Mouse (Mus musculus) E14TG2a.4 (cell line): ENCODE results near the gene Spata1.

Experiments used
- H3K27me3 ChIP-seq: 2 replicates; pipeline ENCODE4 v1.6.1; 2014; ENCODE audit warnings: low read length, control low read depth; ENCODE audit not compliant: insufficient read depth
- H3K36me3 ChIP-seq: 2 replicates; pipeline ENCODE4 v1.6.1; 2014; ENCODE audit warnings: low read length, control low read depth; ENCODE audit not compliant: insufficient read depth
- H3K4me1 ChIP-seq: replicated peaks from 2 replicates; pipeline ENCODE4 v1.6.1; 2014; ENCODE audit warnings: low read depth, low read length, control low read depth
- H3K4me3 ChIP-seq: replicated peaks from 2 replicates; pipeline ENCODE4 v1.5.1; 2014; ENCODE audit warnings: mild to moderate bottlenecking, low read length
- H3K9me3 ChIP-seq: 2 replicates; pipeline ENCODE4 v1.6.1; 2014; ENCODE audit warnings: low read length, control low read depth
- CTCF ChIP-seq: conservative IDR thresholded peaks from 2 replicates; pipeline ENCODE4 v1.5.1; 2014; ENCODE audit warnings: low read length
- NANOG ChIP-seq: IDR thresholded peaks from 2 replicates; pipeline ENCODE4 v1.6.1; 2014; ENCODE audit warnings: borderline replicate concordance, low read length, mixed read lengths
- POU5F1 ChIP-seq: IDR thresholded peaks from 2 replicates; pipeline ENCODE4 v1.6.1; 2014; ENCODE audit warnings: low read length, borderline replicate concordance

Spata1 gene

GRCm38 (mm10) chr3:146419992-146420537 is 79.5 kb downstream of the Spata1 start:
- Histone ChIP-seq H3K4me1 (peaks cover 42% of the 10 kb centered on the region), H3K4me3 (no peak overlapping the region), H3K27me3 (no peaks in the 10 kb centered on the region), H3K9me3 (no peaks in the 10 kb centered on the region), H3K36me3 (peaks cover 67% of the 10 kb centered on the region)
- no peak for TF ChIP-seq CTCF
- TF ChIP-seq POU5F1 = no peak
- TF ChIP-seq NANOG = no peak

- Histone ChIP-seq H3K9me3 (no peaks in the 10 kb centered on the region), H3K4me3 (no peak overlapping the region), H3K4me1 (peaks cover 44% of the 10 kb centered on the region), H3K36me3 (peaks cover 72% of the 10 kb centered on the region), H3K27me3 (no peaks in the 10 kb centered on the region)
- TF ChIP-seq POU5F1 (no peak), CTCF (no peak), NANOG (no peak)
Measured at GRCm38 (mm10) chr3:146419534-146419933, 80.0 kb downstream of the Spata1 start.

- TF ChIP-seq CTCF (no peak), NANOG (no peak), POU5F1 (no peak)
- no peaks in the 10 kb centered on the region for H3K9me3 ChIP-seq
- peaks cover 76% of the 10 kb centered on the region for H3K36me3 ChIP-seq
Measured at GRCm38 (mm10) chr3:146418901-146419300, 80.7 kb downstream of the Spata1 start.

GRCm38 (mm10) chr3:146417873-146418272 is 81.7 kb downstream of the Spata1 start:
- H3K4me3 ChIP-seq = no peak overlapping the region
- H3K27me3 ChIP-seq = no peaks in the 10 kb centered on the region
- peaks cover 44% of the 10 kb centered on the region for H3K4me1 ChIP-seq
- H3K36me3 ChIP-seq = peaks cover 69% of the 10 kb centered on the region
- no peak for TF ChIP-seq NANOG
- no peak for TF ChIP-seq CTCF
- no peak for TF ChIP-seq POU5F1
- no peaks in the 10 kb centered on the region for H3K9me3 ChIP-seq

More at GRCm38 (mm10) chr3:146418901-146419300, 80.7 kb downstream of the Spata1 start:
- H3K27me3 ChIP-seq = no peaks in the 10 kb centered on the region
- no peak overlapping the region for H3K4me3 ChIP-seq
- H3K4me1 ChIP-seq = peaks cover 46% of the 10 kb centered on the region

- Histone ChIP-seq H3K4me3 (no peak overlapping the region), H3K9me3 (no peaks in the 10 kb centered on the region)
- TF ChIP-seq POU5F1 = no peak
- no peak for TF ChIP-seq CTCF
- no peak for TF ChIP-seq NANOG
Measured at GRCm38 (mm10) chr3:146414555-146414954, 85.0 kb downstream of the Spata1 start.

GRCm38 (mm10) chr3:146413992-146414391 is 85.6 kb downstream of the Spata1 start:
- H3K4me3 ChIP-seq = no peak overlapping the region
- no peaks in the 10 kb centered on the region for H3K27me3 ChIP-seq
- H3K36me3 ChIP-seq = peaks cover 32% of the 10 kb centered on the region
- peaks cover 64% of the 10 kb centered on the region for H3K4me1 ChIP-seq
- H3K9me3 ChIP-seq = no peaks in the 10 kb centered on the region
- no peak for TF ChIP-seq NANOG
- no peak for TF ChIP-seq POU5F1
- TF ChIP-seq CTCF = no peak

More at GRCm38 (mm10) chr3:146414555-146414954, 85.0 kb downstream of the Spata1 start:
- Histone ChIP-seq H3K4me1 (peaks cover 58% of the 10 kb centered on the region), H3K36me3 (peaks cover 38% of the 10 kb centered on the region), H3K27me3 (no peaks in the 10 kb centered on the region)

- no peaks in the 10 kb centered on the region for H3K9me3 ChIP-seq
- no peak overlapping the region for H3K4me3 ChIP-seq
- TF ChIP-seq NANOG (no peak), POU5F1 (no peak), CTCF (no peak)
- peaks cover 72% of the 10 kb centered on the region for H3K4me1 ChIP-seq
- H3K27me3 ChIP-seq = no peaks in the 10 kb centered on the region
- peaks cover 23% of the 10 kb centered on the region for H3K36me3 ChIP-seq
Measured at GRCm38 (mm10) chr3:146413016-146413415, 86.5 kb downstream of the Spata1 start.

GRCm38 (mm10) chr3:146412480-146412879 is 87.1 kb downstream of the Spata1 start:
- TF ChIP-seq NANOG = no peak
- TF ChIP-seq POU5F1 = no peak
- no peak for TF ChIP-seq CTCF
- Histone ChIP-seq H3K9me3 (no peaks in the 10 kb centered on the region), H3K36me3 (peaks cover 23% of the 10 kb centered on the region), H3K4me1 (peaks cover 78% of the 10 kb centered on the region), H3K4me3 (no peak overlapping the region), H3K27me3 (no peaks in the 10 kb centered on the region)

GRCm38 (mm10) chr3:146412008-146412407 is 87.5 kb downstream of the Spata1 start:
- no peaks in the 10 kb centered on the region for H3K9me3 ChIP-seq
- H3K4me1 ChIP-seq = peaks cover 82% of the 10 kb centered on the region
- TF ChIP-seq CTCF (no peak), POU5F1 (no peak), NANOG (no peak)
- no peaks in the 10 kb centered on the region for H3K27me3 ChIP-seq
- H3K4me3 ChIP-seq = no peak overlapping the region
- peaks cover 18% of the 10 kb centered on the region for H3K36me3 ChIP-seq
